Mouse (Mus musculus): Measurements from ENCODE around the gene Aadacl3. TPM values are rescaled to one million over a fixed set of nuclear protein-coding genes. Genes with fewer than 3 reads are reported as not detected.
A peak's percentile ranks its signal among the peaks of the same experiment; 100 is the strongest.

Gene Aadacl3
- not detected in 2 replicates for polyA plus RNA-seq (2012; rRNA removed)

DNA sequence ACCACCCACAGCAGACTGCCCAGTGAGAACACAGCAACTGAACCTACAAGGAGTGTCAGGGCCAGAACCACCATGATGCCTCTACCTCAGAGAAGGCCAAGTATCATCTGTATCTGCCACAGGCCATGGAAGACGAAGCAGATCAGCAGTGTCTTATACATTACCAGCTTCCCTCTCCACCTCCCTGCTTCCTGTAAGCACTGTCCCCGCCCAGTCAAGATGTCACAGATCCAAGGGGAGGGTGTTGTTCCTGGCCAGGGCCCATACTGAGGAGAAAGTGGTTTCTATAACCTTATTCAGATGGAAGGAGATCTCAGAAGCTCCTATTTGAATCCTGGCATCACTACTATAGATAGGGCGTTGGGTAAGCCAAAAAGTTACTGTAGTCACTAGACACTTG is at the start of gene Aadacl3:
Gene Aadacl3, minus strand, starts transcription at position 101 of the 400 bp plus-strand sequence.
- no peak for DNase-seq (ENCODE audit: extremely low spot score in 1 of 2, low spot score in 1 of 2)

- no peak for DNase-seq (ENCODE audit: extremely low spot score in 1 of 2, low spot score in 1 of 2)
Measured at GRCm38 (mm10) chr4:144506518-144506917, 43.0 kb upstream of the Aadacl3 start.

DNA sequence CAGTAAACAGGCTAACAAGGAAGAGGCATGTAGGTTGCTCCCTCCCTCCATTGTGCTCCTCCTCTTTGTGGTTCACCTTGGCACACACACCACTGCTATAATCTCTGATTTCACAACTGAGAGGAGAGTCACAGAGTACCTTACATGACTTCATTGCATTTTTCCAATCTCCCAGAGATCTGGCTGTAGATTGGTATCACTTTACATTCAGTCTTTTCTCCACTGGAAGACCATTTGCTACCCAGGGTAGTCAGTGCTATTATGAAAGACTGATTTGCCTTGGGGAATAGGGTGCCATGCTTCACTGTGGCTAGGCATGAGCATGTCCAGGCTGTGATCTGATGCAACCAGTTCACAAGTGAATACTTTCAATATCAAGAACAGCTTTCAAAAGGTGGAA is 29.8 kb upstream of the Aadacl3 start:
- DNase-seq (ENCODE audit: extremely low spot score in 1 of 2, low spot score in 1 of 2) = no peak

- DNase-seq (ENCODE audit: extremely low spot score in 1 of 2, low spot score in 1 of 2) = no peak
Measured at GRCm38 (mm10) chr4:144468091-144468490, 4.5 kb upstream of the Aadacl3 start.

DNA sequence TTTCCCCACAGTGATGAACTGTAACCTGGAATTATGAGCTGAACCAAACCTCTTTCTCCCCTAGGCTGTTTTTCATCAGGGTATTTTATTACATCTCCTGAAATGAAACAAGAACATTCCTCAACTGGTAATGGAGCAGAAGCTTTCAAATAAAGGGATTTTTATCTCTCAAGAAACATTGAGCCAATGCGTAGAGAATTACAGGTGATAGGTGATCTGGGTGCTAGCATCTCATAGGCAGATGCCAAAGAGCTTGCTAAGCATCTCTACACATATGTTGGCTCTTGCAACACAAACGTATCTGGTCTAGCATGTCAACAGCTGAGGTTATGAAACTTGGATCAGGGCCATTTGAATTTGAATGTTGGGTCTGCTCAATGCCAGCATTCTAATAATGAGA is 1.6 kb upstream of the Aadacl3 start:
- no peak for DNase-seq (ENCODE audit: extremely low spot score in 1 of 2, low spot score in 1 of 2)

- no peak for DNase-seq (ENCODE audit: extremely low spot score in 1 of 2, low spot score in 1 of 2)
Measured at GRCm38 (mm10) chr4:144453217-144453616, 10.3 kb downstream of the Aadacl3 start, which contains the start of gene Gm9944. Gene Gm9944, minus strand, starts transcription at chr4:144453317.

- DNase-seq (ENCODE audit: extremely low spot score in 1 of 2, low spot score in 1 of 2) = no peak
Measured at GRCm38 (mm10) chr4:144448546-144448945, 15.0 kb downstream of the Aadacl3 start.

GRCm38 (mm10) chr4:144441582-144441981 is 22.0 kb downstream of the Aadacl3 start:
- no peak for DNase-seq (ENCODE audit: extremely low spot score in 1 of 2, low spot score in 1 of 2)

GRCm38 (mm10) chr4:144441095-144441494 is 22.5 kb downstream of the Aadacl3 start:
- no peak for DNase-seq (ENCODE audit: extremely low spot score in 1 of 2, low spot score in 1 of 2)

GRCm38 (mm10) chr4:144438672-144439071 is 24.9 kb downstream of the Aadacl3 start, which contains the start of gene 1700012P22Rik:
Gene 1700012P22Rik, minus strand, starts transcription at chr4:144438772.
- DNase-seq (ENCODE audit: extremely low spot score in 1 of 2, low spot score in 1 of 2) = no peak

- no peak for DNase-seq (ENCODE audit: extremely low spot score in 1 of 2, low spot score in 1 of 2)
Measured at GRCm38 (mm10) chr4:144433216-144433615, 30.3 kb downstream of the Aadacl3 start.

- no peak for DNase-seq (ENCODE audit: extremely low spot score in 1 of 2, low spot score in 1 of 2)
Measured at GRCm38 (mm10) chr4:144430723-144431122, 32.8 kb downstream of the Aadacl3 start.

- DNase-seq (ENCODE audit: extremely low spot score in 1 of 2, low spot score in 1 of 2) = peak in 1 of 2 experiments; percentile 7
Measured at GRCm38 (mm10) chr4:144428868-144429267, 34.7 kb downstream of the Aadacl3 start.

DNA sequence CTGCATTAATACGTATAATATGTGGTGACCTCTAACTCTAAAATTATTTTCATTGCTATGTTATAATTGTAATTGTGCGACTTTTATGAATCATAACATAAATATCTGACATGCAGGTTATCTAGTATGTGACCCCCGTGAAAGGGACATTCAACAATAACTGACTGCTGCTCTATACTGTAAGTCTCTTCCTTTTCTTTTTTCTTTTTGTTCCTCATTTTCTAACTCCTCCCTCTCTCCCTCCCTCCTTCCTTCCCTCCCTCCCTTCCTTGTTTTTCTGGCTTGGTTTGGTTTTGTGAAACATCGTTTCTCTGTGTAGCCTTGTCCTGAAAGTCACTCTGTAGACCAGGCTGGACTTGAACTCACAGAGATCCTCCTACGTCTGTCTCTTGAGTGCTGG is 39.0 kb downstream of the Aadacl3 start:
- no peak for DNase-seq (ENCODE audit: extremely low spot score in 1 of 2, low spot score in 1 of 2)

DNA sequence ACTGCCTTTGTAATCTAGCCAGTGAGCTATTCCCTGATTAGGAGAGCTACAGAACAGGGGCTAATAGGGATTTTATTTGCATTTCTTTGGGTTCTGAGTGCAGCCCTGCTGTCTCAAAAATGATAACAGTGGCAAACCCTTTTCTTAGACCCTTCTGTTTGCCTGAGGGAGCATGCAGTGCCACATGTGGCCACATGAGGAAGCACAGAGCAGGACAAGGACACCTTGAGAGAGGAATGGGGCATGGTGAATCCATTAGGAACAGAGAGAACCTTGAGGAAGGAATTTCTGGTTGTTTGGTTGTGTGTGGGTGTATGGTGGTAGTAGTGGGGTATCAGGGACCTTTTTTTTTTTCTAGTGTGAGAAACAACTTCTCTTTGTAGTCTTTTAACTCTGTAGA is 42.9 kb downstream of the Aadacl3 start:
- DNase-seq (ENCODE audit: extremely low spot score in 1 of 2, low spot score in 1 of 2) = no peak

DNA sequence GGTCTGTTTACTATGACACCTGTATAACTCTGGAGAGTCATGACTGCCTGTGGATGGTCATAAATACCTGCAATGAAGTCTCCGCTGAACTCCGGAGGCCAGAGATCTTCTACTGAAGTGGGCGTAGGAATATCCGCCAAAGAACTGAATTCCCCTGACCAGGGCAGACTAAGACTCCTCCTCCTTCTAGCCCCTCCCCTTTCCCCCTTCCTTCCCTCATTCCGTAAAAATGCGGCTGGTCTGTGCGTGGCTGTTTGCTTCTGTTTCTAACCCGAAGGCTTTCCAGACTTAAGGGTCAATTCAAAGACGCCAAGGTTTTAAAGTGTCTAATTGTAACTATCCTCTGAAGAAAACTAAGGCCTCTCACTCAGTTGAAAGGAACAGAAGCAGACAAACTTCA is 55.3 kb downstream of the Aadacl3 start, which contains the start of gene Pramef12:
Gene Pramef12, minus strand, starts transcription at position 175 of the 400 bp plus-strand sequence.
- DNase-seq (ENCODE audit: extremely low spot score in 1 of 2, low spot score in 1 of 2) = no peak

DNA sequence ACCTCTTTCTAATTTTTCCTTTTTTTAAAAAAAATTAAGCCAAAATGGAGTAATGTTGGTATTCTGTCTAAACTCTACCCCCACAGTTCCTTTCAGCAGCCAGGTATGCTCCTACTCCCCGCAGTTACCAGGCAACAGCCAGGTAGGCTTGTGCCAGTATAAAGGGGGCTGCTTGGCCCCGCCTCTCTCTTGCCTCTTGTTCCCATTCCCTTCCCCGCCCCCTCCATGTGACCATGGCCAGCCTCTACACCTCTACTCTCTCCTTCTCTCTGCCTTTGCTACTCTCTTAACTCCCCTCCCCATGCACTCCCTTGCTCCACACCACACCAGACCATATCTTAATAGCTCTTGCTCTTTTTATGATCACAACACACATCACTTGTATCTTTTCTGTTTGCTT is 57.3 kb downstream of the Aadacl3 start:
- no peak for DNase-seq (ENCODE audit: extremely low spot score in 1 of 2, low spot score in 1 of 2)

GRCm38 (mm10) chr4:144404456-144405086 is 59.0 kb downstream of the Aadacl3 start:
- no peak for DNase-seq (ENCODE audit: extremely low spot score in 1 of 2, low spot score in 1 of 2)

Other genes with a start within 250 kb of the Aadacl3 start
- gene Pramel5, start 183.3 kb downstream of the Aadacl3 start, polyA plus RNA-seq (2012; rRNA removed) = not detected in 2 replicates
- not detected in 2 replicates for gene Gm13128, start 133.5 kb downstream of the Aadacl3 start, polyA plus RNA-seq (2012; rRNA removed)
- gene Gm13119, start 105.8 kb downstream of the Aadacl3 start, polyA plus RNA-seq (2012; rRNA removed) = not detected in 2 replicates
- not detected in 2 replicates for gene Pramef20, start 85.8 kb downstream of the Aadacl3 start, polyA plus RNA-seq (2012; rRNA removed)
- 0.04 and 0.59 TPM in 2 replicates for gene Pramef12, start 55.3 kb downstream of the Aadacl3 start, polyA plus RNA-seq (2012; rRNA removed)
- not detected in 2 replicates for gene 1700012P22Rik, start 25.0 kb downstream of the Aadacl3 start, polyA plus RNA-seq (2012; rRNA removed)
- gene Gm9944, start 10.4 kb downstream of the Aadacl3 start, polyA plus RNA-seq (2012; rRNA removed) = not detected in 2 replicates
- not detected in 2 replicates for gene 9430007A20Rik, start 56.1 kb upstream of the Aadacl3 start, polyA plus RNA-seq (2012; rRNA removed)
- gene Gm13124, start 101.4 kb upstream of the Aadacl3 start, polyA plus RNA-seq (2012; rRNA removed) = not detected in 2 replicates
- not detected in 2 replicates for gene Aadacl4, start 150.0 kb upstream of the Aadacl3 start, polyA plus RNA-seq (2012; rRNA removed)
- not detected in 2 replicates for gene Gm436, start 222.6 kb upstream of the Aadacl3 start, polyA plus RNA-seq (2012; rRNA removed)

Measured in frontal cortex, adult 2 months (tissue).